Mouse (Mus musculus): ENCODE results near the gene Il11.

Il11 gene

DNA sequence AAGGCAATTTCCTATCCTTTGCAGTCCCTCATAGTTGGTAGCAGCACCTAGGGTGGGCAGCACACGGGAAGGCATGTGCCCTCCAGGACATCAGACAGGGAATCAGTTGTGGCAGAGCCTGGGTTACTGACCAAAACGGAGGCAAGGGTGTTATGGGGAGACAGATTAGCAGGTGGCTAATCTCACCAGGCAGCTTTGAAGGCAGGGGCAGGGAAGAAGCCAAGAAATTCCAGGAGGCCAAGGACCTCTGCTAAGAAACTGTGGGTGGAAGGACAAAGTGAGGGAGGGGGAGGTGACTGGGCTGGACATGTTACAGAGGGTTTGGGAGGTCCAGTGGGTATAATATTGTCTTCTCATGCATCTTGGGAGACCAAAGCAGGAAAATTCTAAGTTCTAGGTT is 39.3 kb downstream of the Il11 start:
- no peak for DNase-seq (ENCODE audit: low read depth, low spot score)

- no peak for DNase-seq (ENCODE audit: low read depth, low spot score)
Observed at GRCm38 (mm10) chr7:4742482-4742819, 40.2 kb downstream of the Il11 start.

DNA sequence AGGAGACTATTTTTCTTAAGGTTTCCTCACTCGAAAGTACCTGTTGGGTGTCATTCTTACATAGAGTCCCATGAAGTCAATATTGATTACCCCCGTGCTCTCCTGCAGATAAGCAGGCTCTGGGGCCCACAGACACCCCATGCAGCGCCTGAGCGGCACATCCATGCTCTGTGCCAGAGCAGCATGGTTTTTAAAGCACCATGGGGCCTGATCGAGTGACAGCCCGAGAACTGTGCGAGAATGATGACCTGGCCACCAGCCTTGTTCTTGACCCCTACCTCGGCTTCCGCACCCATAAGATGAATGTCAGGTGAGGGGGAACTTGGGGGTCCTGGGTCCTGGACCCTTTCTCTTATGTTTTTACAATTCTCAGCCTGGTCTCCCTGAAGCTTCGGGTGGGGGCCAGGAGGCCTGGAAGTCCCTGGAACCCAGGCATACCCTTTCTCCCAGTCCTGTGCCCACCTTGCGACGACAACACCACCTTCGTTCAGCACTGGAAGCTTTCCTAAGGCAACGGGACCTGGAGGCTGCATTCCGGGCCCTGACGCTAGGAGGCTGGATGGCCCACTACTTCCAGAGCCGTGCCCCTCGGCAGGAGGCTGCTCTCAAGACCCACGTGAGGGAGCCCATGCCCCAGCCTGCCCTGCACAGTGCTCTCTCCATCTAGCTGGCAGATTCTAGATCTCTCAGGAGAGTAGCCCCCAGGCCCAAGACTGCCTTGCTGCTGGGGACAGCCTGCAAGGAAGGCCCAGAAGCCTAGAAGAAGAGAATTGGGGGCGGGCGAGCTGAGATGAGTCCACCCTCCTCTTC is 40.8 kb downstream of the Il11 start:
- no peak for DNase-seq (ENCODE audit: low read depth, low spot score)

DNA sequence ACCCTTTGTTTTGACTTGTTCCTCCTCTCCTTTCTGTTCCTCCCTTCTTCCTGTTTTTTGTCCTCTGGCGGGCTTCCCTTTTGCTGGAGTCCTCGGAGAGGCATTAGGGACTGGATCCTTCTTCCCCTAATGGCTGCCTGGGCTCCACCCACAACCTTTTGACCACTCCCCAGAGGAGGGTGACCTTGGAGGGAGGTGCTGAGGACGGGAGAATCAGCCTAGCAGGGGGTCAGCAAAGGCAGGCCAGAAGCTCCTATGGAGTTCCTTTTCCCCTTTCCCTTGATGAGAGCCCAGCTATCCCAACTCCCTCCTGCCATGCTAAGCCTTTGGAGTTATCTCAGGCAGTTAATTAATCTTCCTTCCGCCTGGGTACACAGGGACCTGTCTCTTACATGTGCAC is 41.5 kb downstream of the Il11 start:
- no peak for DNase-seq (ENCODE audit: low read depth, low spot score)

- no peak for DNase-seq (ENCODE audit: low read depth, low spot score)
Observed at GRCm38 (mm10) chr7:4740309-4740727, 42.3 kb downstream of the Il11 start.

DNA sequence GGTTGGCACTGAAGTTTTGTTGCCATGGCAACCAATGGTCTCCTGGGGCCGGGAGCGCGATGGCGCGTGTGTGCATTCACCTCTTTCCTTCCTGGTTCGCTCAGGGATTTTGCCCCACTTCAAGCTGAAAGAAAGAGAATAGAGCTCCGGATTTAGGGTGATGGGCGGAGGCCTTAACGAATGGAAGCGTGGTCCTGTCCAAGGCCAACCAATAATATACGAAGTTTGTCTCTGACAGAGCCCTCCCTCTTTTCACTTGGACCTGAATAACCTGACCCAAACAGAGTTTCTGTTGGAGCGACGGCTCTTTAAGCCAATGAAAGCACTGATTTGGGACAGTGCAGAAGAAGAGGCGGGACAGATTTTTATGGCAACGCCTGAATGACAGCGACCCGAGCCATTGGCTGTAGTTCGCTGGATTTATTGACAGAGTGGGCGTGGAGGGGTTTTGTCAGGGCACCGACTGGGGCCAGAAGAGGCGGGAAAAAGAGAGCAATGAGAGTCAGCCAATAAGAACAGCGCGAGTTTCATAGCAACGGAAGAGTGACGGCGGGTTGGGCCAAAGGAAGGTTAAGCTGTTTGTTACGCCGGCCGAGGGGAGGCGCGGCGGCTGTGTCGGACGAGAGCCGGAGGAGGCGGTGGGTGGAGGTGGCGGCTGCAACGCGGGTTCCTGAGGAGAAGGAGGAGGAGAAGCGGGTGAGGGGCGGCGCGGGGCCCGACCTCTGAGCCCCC is 42.9 kb downstream of the Il11 start, which contains the start of gene Kmt5c:
Gene Kmt5c (plus strand): TSS at position 572 of the 732 bp plus-strand sequence.
- peak; percentile 100 for DNase-seq (ENCODE audit: low read depth, low spot score)

- no peak for DNase-seq (ENCODE audit: low read depth, low spot score)
Observed at GRCm38 (mm10) chr7:4739041-4739543, 43.6 kb downstream of the Il11 start.

DNA sequence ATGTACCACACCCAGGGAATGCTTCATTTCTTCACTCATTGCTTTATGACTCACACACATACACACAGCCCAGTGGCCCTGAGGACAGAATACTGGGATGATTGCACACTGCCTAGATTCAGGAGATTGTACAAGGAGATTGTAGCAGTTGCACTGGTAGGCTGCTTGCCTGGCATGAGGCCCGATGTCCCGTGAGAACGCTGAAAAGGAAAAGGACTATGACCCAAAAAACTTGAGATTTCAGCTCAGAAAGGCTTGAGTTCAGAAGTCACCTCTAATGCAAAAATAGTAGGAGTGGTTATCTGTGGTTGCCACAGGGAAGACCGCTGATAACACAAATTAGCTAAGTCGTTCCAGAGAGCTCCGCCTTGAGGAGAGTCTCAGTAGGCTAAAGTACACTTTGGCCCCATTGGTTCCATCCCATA is 49.7 kb downstream of the Il11 start:
- no peak for DNase-seq (ENCODE audit: low read depth, low spot score)

GRCm38 (mm10) chr7:4731090-4731489 is 51.6 kb downstream of the Il11 start:
- no peak for DNase-seq (ENCODE audit: low read depth, low spot score)

DNA sequence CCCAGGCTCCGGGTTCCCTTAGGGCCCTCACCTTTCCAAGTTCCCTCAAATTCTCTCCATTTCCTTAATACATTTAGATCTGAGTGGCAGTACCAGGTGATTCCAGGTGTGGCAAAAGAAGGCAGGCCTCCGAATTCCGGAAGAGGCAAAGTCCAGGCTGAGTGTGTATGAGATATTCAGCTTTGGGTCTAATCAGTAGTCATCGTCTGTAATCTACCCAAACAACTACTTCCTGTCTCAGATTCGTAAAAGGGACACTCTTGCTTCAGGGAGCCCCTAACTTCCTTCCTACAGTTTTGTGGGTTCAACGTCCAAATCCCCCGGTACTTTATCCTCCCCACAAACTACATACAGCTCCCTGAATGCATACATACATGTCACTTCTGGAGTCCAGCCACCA is 57.5 kb downstream of the Il11 start, which contains the start of gene Tmem150b:
Gene Tmem150b (minus strand): TSS at position 81 of the 400 bp plus-strand sequence.
- no peak for DNase-seq (ENCODE audit: low read depth, low spot score)

GRCm38 (mm10) chr7:4724359-4724758 is 58.3 kb downstream of the Il11 start:
- no peak for DNase-seq (ENCODE audit: low read depth, low spot score)

- no peak for DNase-seq (ENCODE audit: low read depth, low spot score)
Observed at GRCm38 (mm10) chr7:4723508-4723907, 59.2 kb downstream of the Il11 start.

Measured in brain, embryonic 18.5 days (tissue).